Mouse (Mus musculus) Muller cell, postnatal 12 days (primary cell): ENCODE measurements around the gene Cbarp.

Experiments
- DNase-seq: peaks from one replicate; pipeline ENCODE4 v3.0.0-alpha.2; 2015; ENCODE audit errors: inconsistent ontology term

Gene Cbarp

DNA sequence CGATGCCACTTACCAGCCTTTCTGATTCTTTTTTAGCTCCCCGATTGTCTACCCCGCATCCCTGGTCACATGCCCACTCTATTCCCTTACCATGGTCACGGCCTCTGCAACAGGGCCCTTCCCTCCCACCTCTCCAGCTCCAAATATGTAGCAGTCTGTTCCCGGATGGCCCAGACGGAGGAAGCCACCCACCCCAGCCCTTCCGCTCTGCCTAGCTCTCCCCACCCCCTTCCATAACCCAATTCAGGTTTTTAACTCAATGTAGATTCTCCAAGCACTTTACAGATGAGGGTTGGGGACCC is 16.1 kb upstream of the Cbarp start:
- DNase-seq, result no peak

DNA sequence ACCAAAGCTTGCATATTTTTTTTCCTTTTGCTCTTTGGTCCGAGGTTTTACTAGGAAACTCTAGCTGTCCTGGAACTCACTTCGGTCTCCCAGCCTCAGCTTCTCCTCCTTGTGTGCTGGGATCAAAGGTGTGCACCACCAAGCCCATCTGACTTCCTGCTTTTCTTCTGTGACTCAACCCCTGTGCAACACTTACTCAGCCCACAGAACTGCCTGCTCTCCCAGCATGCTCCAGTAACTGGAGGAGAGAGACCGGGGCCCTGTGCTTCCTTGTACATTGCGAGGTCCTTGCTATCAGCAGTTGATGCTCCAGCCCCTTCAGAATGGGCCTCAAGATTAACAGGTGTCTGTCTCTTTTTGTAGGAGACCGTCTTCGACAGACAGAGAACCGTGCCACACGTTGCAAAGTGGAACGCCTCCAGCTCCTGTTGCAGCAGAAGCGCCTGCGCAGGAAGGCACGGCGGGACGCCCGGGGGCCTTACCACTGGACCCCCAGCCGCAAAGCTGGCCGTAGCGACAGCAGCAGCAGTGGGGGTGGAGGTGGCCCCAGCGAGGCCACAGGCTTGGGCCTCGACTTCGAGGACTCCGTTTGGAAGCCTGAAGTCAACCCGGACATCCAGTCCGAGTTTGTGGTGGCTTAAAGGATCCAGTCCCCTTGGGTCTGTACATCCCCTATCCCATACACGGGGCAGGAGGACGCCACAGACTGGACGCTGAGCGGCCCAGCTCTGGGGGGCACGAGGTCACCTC is 15.5 kb upstream of the Cbarp start:
- DNase-seq, result no peak

DNA sequence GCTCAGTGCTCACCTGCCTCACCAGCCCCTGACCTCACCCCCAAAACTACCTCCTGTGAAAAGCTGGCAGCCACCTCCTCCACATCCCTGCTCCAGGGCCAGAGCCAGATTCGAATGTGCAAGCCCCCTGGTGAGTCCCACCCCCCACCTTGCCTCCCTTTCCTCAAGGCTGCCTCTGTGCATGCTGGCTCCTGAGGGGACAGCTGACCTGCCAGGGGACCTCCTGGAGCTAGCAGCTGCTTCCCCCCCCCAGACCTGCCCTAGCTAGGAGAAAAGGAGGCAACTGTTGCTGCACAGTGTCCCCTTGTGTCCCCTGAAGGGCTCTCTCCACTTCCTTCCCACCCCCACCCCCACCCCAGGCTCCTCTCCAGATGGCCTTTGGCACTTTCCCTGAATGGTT is 14.6 kb upstream of the Cbarp start:
- no peak for DNase-seq

DNA sequence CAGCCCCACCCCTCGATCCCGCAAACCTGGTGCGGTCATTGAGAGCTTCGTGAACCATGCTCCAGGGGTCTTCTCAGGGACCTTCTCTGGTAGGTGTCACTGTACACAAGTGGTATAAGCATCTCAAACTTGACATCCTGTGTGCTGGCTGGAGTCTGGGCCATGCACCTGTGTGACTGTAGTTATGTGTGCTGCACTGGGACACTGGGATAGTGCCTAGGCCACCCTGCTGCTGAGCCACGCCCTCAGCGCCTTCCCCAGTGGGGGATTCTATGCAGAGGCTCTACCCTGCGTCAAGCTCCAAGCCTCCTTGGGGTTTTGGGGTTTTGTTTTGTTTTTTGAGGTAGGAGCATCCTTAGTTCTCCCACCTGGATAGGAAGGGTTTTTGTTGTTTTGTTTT is 13.7 kb upstream of the Cbarp start:
- no peak for DNase-seq

DNA sequence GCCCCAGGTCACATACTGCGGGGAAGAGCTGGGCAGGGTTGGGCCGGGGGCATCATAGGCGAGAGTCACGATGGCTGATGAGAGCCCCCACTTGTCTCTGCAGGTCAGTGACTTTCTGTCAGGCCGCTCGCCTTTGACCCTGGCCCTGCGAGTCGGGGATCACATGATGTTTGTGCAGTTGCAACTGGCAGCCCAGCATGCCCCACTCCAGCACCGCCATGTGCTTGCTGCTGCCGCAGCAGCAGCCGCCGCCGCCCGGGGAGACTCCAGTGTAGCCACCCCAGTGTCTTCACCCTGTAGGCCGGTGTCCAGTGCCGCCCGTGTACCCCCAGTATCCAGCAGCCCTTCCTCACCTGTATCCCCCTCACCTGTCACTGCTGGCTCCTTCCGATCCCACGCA is 13.1 kb upstream of the Cbarp start:
- DNase-seq, result no peak

DNA sequence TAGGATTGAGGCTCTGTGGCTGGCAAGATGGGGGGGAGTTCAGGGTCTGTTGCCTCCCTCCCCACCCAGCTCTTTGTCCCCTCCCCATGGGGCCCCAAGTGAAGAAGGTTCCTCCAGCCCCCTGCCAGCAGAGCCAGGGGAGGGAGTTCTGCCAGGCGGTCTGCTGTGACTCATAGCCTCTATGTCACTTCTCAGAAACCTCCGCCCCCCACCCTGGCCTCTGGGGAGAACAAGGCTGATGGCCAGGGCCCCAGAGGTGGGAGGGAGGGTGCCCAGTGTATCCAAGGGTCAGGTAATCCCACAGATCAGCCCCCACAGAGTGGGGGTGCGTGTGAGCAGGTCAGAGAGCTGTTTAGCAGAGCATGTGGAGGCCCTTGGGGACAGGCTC is 12.2 kb upstream of the Cbarp start:
- DNase-seq, result peak; percentile 92

DNA sequence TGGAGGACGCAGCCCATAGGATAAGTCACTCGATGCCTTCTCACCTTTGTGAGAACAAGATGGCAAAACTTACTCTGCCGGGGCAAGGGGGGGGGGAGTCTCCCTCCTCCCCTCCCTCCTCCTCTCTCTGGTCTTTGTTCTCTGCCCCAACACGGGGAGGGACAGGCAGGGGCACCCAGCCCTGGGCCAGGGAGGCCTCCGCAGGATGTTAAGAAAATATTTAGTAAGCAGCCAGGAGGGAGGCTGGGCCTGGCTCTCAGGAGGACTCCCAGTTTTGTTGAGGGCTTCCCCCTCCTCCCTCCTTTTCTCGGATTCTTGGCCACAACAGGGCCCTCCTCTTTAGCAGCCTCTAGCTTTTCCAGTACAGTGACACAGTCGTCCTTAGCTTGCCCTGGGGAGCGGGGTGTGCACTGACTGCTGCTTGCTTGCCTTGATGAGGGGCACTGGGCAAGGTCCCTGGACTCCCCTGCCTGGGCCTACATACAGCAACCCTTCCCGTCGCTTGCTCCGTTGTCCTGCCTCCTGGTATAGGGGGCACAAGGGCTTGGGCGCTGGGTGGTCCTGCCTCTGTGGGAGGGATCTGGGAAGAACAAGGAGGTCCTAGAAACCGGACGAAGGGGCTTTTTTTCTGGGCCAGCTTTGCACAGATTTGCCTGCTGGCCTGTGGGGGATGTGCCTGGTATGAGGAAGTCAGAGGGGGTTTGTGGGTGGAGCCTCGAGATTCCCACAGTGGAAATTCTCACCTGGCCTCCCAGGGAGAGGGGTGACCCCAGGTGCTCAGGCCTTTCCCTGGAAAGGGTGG is 11.6 kb upstream of the Cbarp start:
- DNase-seq, result peak; percentile 89

DNA sequence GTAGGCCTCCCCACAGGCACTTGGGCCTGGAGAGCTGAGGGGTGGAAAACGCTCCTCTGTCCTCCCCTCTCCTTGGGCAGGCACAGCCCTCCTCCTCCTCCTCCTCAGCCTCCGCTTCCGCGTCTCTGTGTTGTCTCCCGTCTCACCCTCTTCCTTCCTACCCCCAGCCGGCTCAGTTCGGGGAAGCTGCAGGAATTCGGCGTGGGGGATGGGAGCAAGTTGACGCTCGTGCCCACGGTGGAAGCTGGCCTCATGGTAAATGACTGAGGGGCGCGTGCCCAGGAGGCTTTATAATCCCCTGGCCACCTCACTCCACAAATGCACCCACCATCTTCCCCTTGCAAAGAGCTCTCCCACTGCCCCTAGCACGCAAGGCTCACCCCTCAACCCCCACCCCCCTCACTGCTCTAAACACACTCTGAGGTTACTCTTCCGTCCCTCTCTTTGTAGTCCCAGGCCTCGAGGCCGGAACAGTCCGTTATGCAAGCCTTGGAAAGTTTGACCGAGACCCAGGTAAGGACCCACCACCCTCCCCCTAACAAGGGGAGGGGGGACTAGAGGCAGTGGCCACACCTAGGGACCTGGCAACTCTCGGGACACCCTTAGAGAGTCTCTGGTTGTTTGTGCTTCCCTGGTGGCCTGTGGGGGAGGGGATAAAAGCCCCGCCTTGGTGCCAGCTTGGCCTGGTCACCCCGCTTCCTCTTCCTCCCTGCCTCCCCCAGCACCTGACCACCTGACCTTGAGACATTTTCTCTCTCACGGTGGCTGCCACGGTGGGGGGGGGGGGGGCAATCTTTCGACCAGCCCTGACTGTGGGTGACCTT is 10.8 kb upstream of the Cbarp start:
- DNase-seq, result peak; percentile 74

DNA sequence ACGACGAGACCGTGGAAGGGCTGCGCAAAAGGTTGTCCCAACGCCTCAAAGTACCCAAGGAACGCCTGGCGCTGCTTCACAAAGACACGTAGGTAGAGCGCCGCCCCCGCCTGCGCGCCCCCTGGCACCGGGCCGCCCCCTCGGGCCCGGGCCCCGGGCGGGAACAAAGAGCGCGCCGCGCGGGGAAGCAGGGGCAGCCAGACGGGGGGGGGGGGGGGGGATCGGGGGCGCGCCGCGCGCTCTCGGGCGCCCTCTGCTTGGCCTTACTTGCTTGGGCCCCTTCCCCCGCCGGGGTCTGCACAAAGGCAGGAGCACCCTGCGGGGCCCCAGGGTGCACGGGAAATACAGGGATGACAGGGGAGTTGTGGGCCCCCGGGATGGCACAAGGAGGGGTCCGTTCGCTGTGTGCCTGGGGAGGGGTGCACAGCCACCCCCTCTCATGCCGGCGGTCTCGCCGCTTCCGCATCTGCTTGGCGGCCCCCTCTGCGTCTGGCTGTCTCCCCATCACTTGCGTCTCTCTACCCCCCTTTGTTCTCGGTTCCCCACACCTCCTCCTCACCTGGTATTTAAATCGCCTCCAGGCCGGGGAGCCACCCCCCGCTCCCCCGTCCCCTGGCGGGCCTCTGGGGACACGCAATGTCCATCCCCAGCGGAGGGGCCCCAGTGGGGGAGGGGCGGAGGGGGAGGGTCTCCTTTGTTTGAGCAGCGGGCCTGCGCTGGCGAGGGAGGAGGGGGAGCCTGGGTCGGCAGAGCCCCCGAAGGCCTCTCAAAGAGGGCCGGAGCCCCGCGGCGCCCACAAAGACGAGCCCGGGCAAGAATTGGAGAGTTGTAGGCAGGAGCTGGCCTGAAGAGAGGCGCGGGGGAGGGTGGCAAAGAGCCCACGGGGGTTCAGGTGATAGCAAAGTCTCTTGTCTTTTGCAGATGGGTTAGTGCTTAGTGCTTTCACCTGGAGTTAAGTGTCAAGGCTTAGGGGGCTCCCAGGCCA is 9.9 kb upstream of the Cbarp start:
- DNase-seq, result peak; percentile 79

DNA sequence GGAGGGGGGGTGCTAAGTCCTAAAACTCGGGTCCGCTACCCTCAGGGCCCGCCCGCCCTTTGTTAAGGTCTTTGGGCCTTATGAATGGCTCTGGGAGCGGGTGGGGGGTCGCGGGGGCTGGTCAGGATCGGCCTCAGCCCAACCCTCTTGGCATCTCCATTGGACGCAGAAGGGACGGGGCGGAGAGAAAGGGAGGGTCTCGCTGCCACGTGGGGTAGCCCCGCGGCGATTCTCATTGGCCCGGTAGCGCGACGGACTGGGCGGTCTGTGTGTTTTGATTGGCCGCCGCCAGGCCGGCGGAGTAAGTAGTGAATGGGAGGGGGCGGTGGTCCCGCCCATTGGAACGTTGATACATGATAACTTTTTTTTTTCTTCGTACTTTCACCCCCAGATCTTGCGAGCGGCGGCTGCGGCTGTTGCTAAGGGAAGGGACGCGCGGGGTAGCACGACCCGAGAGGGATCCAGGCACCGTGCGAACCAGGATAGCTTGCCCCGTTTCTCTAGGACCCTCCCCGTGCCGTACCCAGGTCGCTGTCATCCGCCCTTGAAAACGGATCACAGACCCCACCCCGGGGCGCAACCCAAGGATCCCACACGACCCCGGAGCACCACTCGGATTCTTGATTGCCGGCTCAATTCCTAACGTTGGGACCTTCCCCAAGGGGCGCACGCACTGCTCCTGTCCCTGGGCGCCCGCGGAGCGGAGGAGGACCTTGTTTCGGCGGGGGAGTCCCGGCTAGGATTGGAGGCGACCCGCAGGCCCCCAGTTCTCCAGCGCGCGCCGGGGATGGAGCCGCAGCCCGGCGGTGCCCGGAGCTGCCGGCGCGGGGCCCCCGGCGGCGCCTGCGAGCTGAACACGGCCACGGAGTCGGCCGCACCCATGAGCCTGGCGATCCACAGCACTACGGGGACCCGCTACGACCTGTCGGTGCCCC is 8.9 kb upstream of the Cbarp start:
- DNase-seq, result peak; percentile 100

DNA sequence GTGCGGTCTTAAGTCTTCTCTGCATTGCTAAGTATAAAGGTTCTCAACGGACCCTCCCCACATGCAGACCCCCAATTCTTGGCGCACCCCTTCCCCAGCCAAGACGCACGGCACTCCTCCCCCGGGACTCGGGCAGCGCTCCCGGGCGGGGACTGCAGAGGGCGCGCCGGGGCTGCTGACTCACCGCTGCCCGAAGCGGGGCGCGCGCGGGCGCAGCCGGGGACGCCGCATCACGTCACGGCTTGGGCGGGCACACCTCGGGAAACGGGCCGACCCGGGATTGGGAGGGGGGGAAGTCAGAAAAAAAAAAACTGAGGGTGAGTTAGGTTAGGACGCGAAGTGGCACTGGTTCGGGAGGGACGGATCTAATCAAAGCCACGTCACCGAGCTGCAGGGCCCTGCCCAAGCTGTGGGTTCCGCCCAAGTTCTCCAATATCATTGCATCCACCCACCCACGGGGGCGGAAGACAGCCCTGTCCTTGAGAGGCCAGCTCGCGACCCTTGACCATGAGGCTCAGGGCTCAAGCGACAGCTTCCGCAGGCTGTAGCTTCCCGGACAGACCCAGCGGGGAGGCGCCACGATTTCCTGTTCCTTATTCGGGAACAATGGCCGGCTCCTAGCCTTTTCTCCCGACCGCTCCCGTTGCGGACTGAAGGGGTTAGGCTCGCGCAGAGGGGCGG is 8.1 kb upstream of the Cbarp start:
- peak; percentile 98 for DNase-seq

DNA sequence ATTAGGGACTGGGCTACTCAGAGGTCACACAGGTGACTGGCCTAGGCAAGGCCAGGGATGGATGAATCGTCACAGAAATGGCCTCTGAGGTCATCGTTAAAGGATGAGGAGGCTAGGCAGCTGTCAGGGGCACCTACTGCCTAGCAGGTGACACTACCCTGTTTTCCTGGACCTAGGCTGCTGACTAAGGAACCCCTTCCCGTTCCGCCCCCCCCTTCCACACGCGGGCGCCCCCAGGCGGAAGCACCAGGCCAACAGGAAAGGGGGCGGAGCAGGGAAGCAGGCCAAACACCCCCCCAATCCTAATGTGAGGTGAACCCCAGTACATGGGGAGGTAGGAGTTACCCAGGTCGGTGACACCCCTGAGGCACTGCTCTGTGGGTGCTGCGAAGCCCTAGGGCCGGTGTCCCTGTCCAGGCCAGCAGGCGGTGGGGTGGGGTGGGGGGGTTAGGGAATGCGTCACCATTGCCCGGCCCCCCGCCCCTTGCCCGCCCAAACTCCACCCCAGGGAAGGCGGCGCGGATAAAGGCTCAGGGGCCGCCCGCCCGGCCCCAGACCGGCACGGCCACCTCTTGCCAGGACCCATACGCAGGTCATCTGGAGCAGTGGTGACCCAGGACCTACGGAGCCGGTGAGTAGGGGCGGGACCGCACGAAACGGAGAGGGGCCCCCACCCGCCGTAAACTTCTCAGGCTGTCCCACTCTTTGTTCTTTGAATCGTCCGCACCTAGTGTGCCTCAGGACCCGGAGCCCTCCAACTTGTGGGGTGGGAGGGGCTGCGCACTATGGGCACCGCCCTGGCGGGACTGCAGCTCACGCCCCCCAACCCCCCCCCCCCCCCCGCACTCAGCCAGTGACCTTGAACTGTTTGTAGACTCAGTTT is 7.3 kb upstream of the Cbarp start, which contains the start of gene Midn:
Gene Midn, plus strand, starts transcription at position 554 of the 883 bp plus-strand sequence.
- peak; percentile 97 for DNase-seq

DNA sequence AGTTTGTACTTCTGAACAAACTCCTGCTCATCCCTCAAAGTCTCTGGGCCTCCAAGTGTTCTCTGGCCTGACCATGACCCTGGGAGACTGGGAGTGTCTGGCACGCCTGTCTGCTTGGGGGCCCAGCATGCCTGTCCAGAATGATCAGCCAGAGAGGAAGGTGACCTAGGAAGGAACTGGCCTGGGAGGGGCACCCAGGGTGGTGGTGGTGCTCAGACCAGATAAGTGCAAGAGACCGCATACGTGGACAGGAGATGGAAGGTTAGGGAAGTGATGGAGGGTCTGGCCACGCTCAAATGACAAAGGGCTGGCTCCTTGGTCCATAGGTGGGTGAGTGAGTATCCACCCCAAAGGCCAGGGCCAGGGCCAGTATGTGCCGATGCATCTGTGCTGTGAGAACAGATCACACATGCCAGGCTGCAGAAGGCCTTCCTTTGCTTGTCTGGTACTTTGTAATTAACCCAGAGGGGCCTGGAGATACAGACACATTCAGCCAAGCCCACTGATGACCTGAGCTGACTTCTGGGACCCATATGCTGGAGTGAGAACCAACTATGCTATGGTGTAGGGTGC is 6.6 kb upstream of the Cbarp start:
- no peak for DNase-seq

DNA sequence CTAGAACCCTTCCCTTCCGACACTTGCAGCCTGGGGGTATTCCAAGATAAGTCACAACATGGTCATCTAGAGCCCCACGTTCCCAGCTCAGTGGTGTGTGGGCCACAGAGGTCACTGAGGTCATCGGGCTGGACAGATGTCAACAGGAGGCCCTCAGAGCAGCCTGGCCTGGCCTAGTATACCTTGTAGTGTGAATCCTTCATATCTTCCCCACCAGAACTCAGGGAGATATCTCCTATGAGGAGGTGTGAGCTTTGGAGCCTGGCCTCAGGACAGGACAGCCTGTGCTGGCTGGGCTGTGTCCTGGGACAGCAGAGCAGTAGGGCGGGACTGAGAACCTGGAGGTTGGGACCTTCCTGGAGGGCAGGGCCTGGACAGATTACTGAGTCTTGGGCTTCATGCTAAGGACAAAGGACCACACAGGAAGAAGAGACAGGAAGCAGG is 6.0 kb upstream of the Cbarp start:
- no peak for DNase-seq

DNA sequence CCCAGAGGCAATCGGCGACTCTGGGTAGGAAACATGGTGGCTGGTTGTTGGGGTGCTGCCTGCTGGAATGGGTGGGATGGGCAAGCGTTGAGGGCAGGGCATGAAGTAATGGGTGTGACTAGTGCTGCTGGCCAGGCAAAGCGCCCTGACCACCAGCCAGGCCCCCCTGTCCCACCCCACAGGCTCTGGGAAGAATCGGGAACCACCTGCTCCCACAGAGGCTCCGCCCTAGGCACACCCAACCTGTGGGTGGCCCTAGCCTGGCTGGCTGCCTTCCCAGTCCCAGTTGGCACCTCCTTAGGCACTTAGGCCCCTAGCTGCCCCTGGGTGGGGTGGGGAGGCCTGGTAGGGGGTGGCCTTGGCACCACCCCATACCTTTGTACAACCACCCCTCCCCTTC is 5.3 kb upstream of the Cbarp start:
- DNase-seq, result no peak

DNA sequence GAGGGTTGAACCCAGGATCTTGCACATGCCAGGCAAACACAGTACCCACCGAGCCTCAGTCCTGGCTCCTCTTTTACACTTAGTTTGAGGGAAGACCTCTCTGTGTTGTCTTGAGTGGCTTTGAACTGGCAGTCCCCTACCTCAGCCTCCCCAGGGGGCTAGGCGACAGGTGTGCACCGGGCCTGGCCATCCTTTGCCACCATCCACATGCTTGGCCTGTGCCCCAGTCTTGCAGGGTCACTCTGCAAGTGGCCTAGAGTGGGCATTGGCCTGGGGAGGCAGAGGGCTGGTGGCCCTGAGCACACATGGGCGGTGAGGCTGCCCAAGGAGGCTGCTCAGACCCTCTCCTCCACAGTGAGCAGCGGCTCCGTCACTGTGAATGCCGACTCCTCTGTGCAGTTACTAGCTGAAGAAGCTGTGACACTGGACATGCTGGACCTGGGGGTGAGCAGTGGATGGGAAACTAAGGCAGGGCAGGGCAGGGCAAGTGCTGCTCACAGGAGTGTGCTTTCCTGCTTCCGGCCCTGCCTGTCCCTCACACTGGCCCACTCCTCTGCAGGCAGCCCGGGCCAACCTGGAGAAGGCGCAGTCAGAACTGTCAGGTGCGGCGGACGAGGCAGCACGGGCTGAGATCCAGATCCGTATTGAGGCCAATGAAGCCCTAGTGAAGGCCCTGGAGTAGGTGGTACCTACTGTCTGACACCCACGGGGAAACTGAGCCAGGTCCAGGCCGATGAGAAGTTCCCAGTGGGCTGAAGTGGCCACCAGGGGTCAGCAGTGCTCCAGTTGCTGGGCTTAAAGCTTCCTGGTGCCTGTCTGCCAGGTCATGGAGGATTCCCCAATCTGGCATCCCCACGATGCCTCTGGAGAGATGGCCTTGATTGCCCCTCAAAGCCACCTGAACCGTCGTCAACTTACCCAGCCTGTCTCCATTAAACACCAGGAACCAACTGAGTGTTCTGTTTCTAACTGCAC is 4.5 kb upstream of the Cbarp start:
- peak; percentile 70 for DNase-seq

DNA sequence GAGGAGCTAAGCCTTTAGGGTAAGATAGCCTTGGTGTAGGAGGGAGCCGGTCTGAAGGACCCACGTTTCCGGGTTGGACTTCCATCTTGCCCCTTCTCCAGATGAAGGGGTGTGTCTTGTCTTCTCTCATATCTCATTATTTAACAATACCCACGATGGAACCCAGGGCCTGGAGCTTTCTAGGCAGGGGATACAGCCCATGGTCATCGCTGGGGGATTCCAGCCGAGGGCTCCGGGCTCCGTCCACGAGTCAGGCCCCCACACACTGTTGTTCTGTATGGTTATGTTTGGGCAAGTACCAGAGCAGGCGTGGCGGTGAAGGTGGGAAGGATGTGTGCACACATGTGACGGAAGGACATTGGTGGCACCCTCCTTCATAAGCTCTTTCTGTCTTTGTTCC is 3.5 kb upstream of the Cbarp start:
- no peak for DNase-seq
